ENCODE assay signal across 8 mouse cellular contexts in the genomic region with DNA sequence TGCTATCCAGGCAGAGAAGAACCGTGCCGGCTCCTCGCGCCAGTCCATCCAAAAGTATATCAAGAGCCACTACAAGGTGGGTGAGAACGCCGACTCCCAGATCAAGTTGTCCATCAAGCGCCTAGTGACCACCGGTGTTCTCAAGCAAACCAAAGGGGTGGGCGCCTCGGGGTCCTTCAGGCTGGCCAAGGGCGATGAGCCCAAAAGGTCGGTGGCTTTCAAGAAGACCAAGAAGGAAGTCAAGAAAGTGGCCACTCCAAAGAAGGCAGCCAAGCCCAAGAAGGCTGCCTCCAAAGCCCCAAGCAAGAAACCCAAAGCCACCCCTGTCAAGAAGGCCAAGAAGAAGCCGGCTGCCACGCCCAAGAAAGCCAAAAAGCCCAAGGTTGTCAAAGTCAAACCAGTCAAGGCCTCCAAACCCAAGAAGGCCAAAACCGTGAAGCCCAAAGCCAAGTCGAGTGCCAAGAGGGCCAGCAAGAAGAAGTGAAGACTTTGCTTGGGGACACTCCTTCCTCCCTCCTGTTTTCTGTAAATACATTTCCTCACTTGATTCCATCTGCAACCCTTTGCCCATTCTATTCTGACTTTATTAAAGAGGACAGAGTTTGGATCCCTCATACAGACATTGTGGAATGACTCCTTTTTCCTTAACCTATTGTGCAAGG. TPM values are rescaled to one million over a fixed set of nuclear protein-coding genes. Genes with fewer than 3 reads are reported as not detected.
DNase-seq lines count a peak whose midpoint lies in the region; ATAC-seq and TF ChIP-seq lines count a peak whose summit lies in the region.

No protein-coding gene starts in this region.

- H3K4me1 ChIP-seq in heart, embryonic 12.5 days (replicated peaks), result peaks cover 37% of the 10 kb centered on the region
- H3K4me1 ChIP-seq in ES-Bruce4 (ENCODE audit: control insufficient read depth, insufficient read depth, low read length), result no peaks in the 10 kb centered on the region
- peaks cover 31% of the 10 kb centered on the region for H3K4me1 ChIP-seq in heart, embryonic 15.5 days (replicated peaks)
- peaks cover 25% of the 10 kb centered on the region for H3K4me1 ChIP-seq in liver, postnatal 0 days (ENCODE audit: insufficient read depth)

- intact Hi-C loops in gastrocnemius, postnatal 14 days (cut with DNase I; ENCODE audit: low total_unique reads), result no loop called here

- TF ChIP-seq EP300 in ES-Bruce4 (IDR thresholded peaks at IDR 0.05; ENCODE audit: insufficient read depth, low read depth, low read length), result no peak
- no peak for TF ChIP-seq EP300 in liver, postnatal 0 days (IDR thresholded peaks at IDR 0.05; ENCODE audit: low read depth)

- TF ChIP-seq CTCF in ES-Bruce4 (IDR thresholded peaks at IDR 0.05; ENCODE audit: low read depth, low read length), result no peak
- no peak for TF ChIP-seq CTCF in liver, postnatal 0 days (IDR thresholded peaks at IDR 0.05; ENCODE audit: low read depth)

- no peak for ATAC-seq in heart, embryonic 12.5 days (ENCODE audit: insufficient number of reproducible peaks, low FRiP score)
- no peak for ATAC-seq in heart, embryonic 15.5 days (replicated peaks; ENCODE audit: insufficient number of reproducible peaks, insufficient read depth, low FRiP score, low read depth)
- ATAC-seq in liver, postnatal 0 days, result no peak
- no peak for ATAC-seq in frontal cortex, adult (ENCODE audit: low TSS enrichment)

- H3K9me3 ChIP-seq in heart, embryonic 12.5 days (replicated peaks), result no peaks in the 10 kb centered on the region
- no peaks in the 10 kb centered on the region for H3K9me3 ChIP-seq in ES-Bruce4 (replicated peaks; ENCODE audit: control insufficient read depth, insufficient read depth, low read length, poor library complexity, severe bottlenecking)
- H3K9me3 ChIP-seq in heart, embryonic 15.5 days (replicated peaks), result no peaks in the 10 kb centered on the region
- H3K9me3 ChIP-seq in liver, postnatal 0 days (ENCODE audit: low read length), result no peaks in the 10 kb centered on the region

- 0 out of 2 replicates have a peak, but pooled peaks cover 7% of the 10 kb centered on the region for H3K27me3 ChIP-seq in heart, embryonic 12.5 days (replicated peaks)
- H3K27me3 ChIP-seq in ES-Bruce4 (ENCODE audit: control insufficient read depth, insufficient read depth, low read length, poor library complexity, severe bottlenecking), result no peaks in the 10 kb centered on the region
- H3K27me3 ChIP-seq in heart, embryonic 15.5 days, result no peaks in the 10 kb centered on the region
- peaks cover 25% of the 10 kb centered on the region for H3K27me3 ChIP-seq in liver, postnatal 0 days (ENCODE audit: insufficient read depth, low read length)

- H3K27ac ChIP-seq in heart, embryonic 12.5 days (ENCODE audit: poor library complexity, severe bottlenecking), result peak overlapping the region; percentile 96
- no peak overlapping the region for H3K27ac ChIP-seq in ES-Bruce4 (ENCODE audit: insufficient read depth, low read length)
- H3K27ac ChIP-seq in heart, embryonic 15.5 days, result peak overlapping the region; percentile 96
- peak overlapping the region; percentile 94 for H3K27ac ChIP-seq in liver, postnatal 0 days (ENCODE audit: low read depth)

- WGBS in heart, embryonic 12.5 days, result 26% methylated on average over 16 of the region's 16 CpGs
- 20% methylated on average over 16 of the region's 16 CpGs for WGBS in heart, embryonic 15.5 days
- WGBS in liver, postnatal 0 days (ENCODE audit: insufficient replicate concordance), result 26% methylated on average over 16 of the region's 16 CpGs

- no peak for DNase-seq in heart, adult 18-20 months
- DNase-seq in liver, postnatal 0 days, result no peak
- no peak for DNase-seq in gastrocnemius, postnatal 14 days
- no peak for DNase-seq in retina, postnatal 1 day

- H3K9ac ChIP-seq in heart, embryonic 12.5 days, result peak overlapping the region; percentile 99
- H3K9ac ChIP-seq in ES-Bruce4 (ENCODE audit: low read depth, poor library complexity, severe bottlenecking), result peak overlapping the region; percentile 97
- H3K9ac ChIP-seq in heart, embryonic 15.5 days, result peak overlapping the region; percentile 98
- H3K9ac ChIP-seq in liver, postnatal 0 days (replicated peaks), result peak overlapping the region; percentile 89

- peak overlapping the region; percentile 74 for H3K4me3 ChIP-seq in heart, embryonic 12.5 days
- H3K4me3 ChIP-seq in ES-Bruce4 (ENCODE audit: low read depth, low read length), result peak overlapping the region; percentile 67
- peak overlapping the region; percentile 77 for H3K4me3 ChIP-seq in heart, embryonic 15.5 days
- H3K4me3 ChIP-seq in liver, postnatal 0 days (ENCODE audit: low read depth, low read length), result peak overlapping the region; percentile 64

- H3K4me2 ChIP-seq in heart, embryonic 12.5 days, result peak overlapping the region; percentile 96
- peak overlapping the region; percentile 98 for H3K4me2 ChIP-seq in heart, embryonic 15.5 days
- H3K4me2 ChIP-seq in liver, postnatal 0 days (ENCODE audit: low read depth, low read length), result peak overlapping the region; percentile 77

- no peaks in the 10 kb centered on the region for H3K36me3 ChIP-seq in heart, embryonic 12.5 days
- no peaks in the 10 kb centered on the region for H3K36me3 ChIP-seq in ES-Bruce4 (ENCODE audit: control insufficient read depth, insufficient read depth, low read length, poor library complexity, severe bottlenecking)
- H3K36me3 ChIP-seq in heart, embryonic 15.5 days, result no peaks in the 10 kb centered on the region
- H3K36me3 ChIP-seq in liver, postnatal 0 days (replicated peaks; ENCODE audit: insufficient read depth, low read length), result no peaks in the 10 kb centered on the region

- TF ChIP-seq POLR2A in ES-Bruce4 (IDR thresholded peaks at IDR 0.05; ENCODE audit: insufficient read depth, low read length), result no peak

RNA-seq across cellular contexts. Expression of a gene that starts 0.7 kb away (rescaled TPM):
- polyA plus RNA-seq in heart, embryonic 12.5 days (2016; fragmentation: Nextera tagmentation; extraction: Ambion mirVana), result 294 and 300 TPM in 2 replicates
- 10 to 100 TPM; 62.5 to 70.0 TPM for total RNA-seq in heart, adult 18-20 months (2021)
- 59.8 TPM in 2 replicates for polyA plus RNA-seq in ES-Bruce4 (2011; ENCODE audit: insufficient read depth, insufficient read length, low read depth, missing spikeins)
- 289 and 300 TPM in 2 replicates for polyA plus RNA-seq in heart, embryonic 15.5 days (2015; fragmentation: Nextera tagmentation; extraction: Ambion mirVana)
- polyA plus RNA-seq in liver, postnatal 0 days (2015; fragmentation: Nextera tagmentation; extraction: Ambion mirVana), result 125 and 140 TPM in 2 replicates
- total RNA-seq in gastrocnemius, postnatal 14 days (2021), result 100 to 1,000 TPM; 129 to 164 TPM

RNA-seq across cellular contexts. Expression of a gene that starts 12.7 kb away (rescaled TPM):
- not detected in 2 replicates for polyA plus RNA-seq in heart, embryonic 12.5 days (2016; fragmentation: Nextera tagmentation; extraction: Ambion mirVana)
- total RNA-seq in heart, adult 18-20 months (2021), result not detected
- polyA plus RNA-seq in ES-Bruce4 (2011; ENCODE audit: insufficient read depth, insufficient read length, low read depth, missing spikeins), result not detected in 2 replicates
- not detected in 2 replicates for polyA plus RNA-seq in heart, embryonic 15.5 days (2015; fragmentation: Nextera tagmentation; extraction: Ambion mirVana)
- polyA plus RNA-seq in liver, postnatal 0 days (2015; fragmentation: Nextera tagmentation; extraction: Ambion mirVana), result 0.08 and 0.16 TPM in 2 replicates
- under 1 TPM in 1 of 2 experiments, not detected in 1; 0.23 TPM for total RNA-seq in gastrocnemius, postnatal 14 days (2021)

RNA-seq across cellular contexts. Expression of a gene that starts 33.7 kb away (rescaled TPM):
- polyA plus RNA-seq in heart, embryonic 12.5 days (2016; fragmentation: Nextera tagmentation; extraction: Ambion mirVana), result 29.0 and 30.0 TPM in 2 replicates
- 1 to 10 TPM; 7.2 to 8.6 TPM for total RNA-seq in heart, adult 18-20 months (2021)
- polyA plus RNA-seq in ES-Bruce4 (2011; ENCODE audit: insufficient read depth, insufficient read length, low read depth, missing spikeins), result 16.6 and 18.2 TPM in 2 replicates
- 20.4 and 31.6 TPM in 2 replicates for polyA plus RNA-seq in heart, embryonic 15.5 days (2015; fragmentation: Nextera tagmentation; extraction: Ambion mirVana)
- polyA plus RNA-seq in liver, postnatal 0 days (2015; fragmentation: Nextera tagmentation; extraction: Ambion mirVana), result 21.3 and 22.5 TPM in 2 replicates
- total RNA-seq in gastrocnemius, postnatal 14 days (2021), result 1 to 10 TPM; 5.4 to 6.1 TPM

RNA-seq across cellular contexts. Expression of a gene that starts 46.0 kb away (rescaled TPM):
- polyA plus RNA-seq in heart, embryonic 12.5 days (2016; fragmentation: Nextera tagmentation; extraction: Ambion mirVana), result 165 TPM in 2 replicates
- 10 to 100 TPM; 70.4 to 73.8 TPM for total RNA-seq in heart, adult 18-20 months (2021)
- polyA plus RNA-seq in ES-Bruce4 (2011; ENCODE audit: insufficient read depth, insufficient read length, low read depth, missing spikeins), result 598 and 608 TPM in 2 replicates
- 131 and 151 TPM in 2 replicates for polyA plus RNA-seq in heart, embryonic 15.5 days (2015; fragmentation: Nextera tagmentation; extraction: Ambion mirVana)
- polyA plus RNA-seq in liver, postnatal 0 days (2015; fragmentation: Nextera tagmentation; extraction: Ambion mirVana), result 70.9 and 76.4 TPM in 2 replicates
- 10 to 100 TPM; 65.8 to 69.7 TPM for total RNA-seq in gastrocnemius, postnatal 14 days (2021)
